Mouse (Mus musculus): Measurements from ENCODE around the gene Msi2.

Gene Msi2

DNA sequence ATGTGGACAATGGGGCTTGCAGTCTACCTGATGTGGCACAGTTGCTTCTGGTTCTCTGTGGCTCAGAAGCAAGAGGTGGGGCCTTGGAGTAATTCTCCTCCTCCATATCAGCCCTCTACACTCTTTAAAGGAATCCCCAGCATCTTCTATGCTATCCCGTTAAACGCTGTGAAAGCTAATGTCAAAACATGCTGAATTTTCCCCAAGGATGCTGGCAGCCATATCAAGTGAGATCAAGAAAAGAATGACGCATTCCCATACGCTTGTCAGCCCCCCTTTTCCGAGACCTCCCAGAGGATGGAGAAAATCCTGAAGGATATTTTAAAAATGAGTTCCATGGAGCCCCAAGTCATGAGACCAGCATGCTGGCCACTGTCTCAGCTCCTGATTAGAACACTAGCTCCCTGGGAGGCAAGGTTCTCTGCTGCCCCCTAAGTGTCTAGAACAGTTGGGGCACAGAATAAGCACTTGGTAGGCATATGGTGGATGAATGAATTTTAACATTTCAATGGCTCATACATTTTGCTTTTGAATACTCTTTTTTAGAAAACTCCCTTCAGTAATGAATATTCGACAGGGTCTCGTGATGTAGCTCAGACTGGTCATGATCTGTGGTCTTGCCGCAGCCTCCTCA is 327.0 kb downstream of the Msi2 start:
- no peak for DNase-seq

GRCm38 (mm10) chr11:88389530-88389929 is 328.8 kb downstream of the Msi2 start:
- no peak for DNase-seq

- DNase-seq = no peak
These were observed 331.4 kb downstream of the Msi2 start for GRCm38 (mm10) chr11:88386916-88387315.

- DNase-seq = no peak
These were observed 335.9 kb downstream of the Msi2 start for GRCm38 (mm10) chr11:88382449-88382848.

- no peak for DNase-seq
These were observed 337.0 kb downstream of the Msi2 start for GRCm38 (mm10) chr11:88381145-88381909.

DNA sequence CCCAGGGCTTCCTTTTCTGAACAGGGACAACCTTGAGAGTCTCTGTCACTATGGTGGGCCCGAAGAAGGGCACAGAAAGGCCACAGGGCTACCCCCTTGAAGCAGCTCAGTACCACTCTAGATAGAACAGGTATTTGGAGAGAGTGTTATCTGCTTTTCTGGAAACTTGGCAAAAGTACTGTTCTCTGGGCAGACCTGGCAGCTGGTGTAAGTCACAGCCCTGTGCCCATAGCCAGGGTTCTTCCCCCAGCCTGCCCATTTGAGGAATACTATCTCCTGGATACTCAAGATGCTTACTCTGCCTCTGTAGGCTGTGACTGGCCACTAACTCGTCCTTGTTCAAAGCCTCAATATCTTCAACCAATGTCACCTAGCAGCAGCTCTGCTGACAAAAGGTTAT is 338.7 kb downstream of the Msi2 start:
- DNase-seq = no peak

DNA sequence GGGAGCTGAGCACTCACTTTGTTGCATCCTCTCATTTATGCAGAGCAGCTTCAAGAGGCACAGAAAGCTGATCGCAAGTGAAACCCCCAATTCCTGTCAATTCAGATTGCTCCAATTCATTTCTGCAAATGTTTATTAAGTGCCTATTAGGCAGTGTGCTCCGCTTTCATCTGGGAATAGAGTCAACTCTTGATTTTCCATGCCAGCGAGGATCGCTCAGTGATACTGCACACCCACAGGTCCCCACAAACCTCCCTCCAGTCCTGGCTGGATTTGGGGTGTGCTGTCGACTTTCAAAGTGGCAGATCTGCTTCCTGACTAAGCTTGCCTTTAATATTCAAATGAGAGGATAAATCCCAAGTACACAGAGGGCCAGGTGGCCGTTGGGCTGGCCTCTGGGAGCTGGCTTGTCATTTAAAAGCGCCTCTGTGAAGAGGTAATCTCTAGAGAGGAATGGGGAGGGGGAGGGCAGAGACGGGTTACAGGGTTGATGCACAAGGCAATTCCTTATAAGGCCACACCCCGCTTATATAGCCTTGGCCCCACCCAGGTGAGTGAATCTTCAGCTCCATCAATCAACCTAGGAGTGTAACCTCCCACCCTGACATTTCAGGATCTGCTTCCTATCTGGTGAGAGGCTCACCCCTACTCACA is 339.5 kb downstream of the Msi2 start:
- no peak for DNase-seq

DNA sequence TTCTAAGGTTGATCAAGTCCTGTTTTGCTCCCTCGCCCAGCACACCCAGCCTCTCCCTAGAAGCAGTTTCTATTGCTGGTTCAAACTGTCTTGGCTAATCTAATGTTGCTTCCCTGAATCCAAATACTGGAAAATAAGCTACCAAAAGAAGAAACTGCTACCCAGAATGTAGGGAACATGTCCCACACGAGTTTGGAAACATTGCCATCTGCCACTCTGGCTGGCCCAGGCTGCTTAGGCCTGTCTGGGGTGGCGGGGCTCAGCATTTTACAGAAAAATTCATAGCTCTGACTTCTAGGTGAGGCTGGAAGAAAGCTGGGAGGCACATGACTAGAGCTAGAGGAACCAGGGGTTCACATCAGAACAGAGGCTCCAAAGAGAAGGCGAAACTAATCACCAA is 345.7 kb downstream of the Msi2 start:
- DNase-seq = no peak

DNA sequence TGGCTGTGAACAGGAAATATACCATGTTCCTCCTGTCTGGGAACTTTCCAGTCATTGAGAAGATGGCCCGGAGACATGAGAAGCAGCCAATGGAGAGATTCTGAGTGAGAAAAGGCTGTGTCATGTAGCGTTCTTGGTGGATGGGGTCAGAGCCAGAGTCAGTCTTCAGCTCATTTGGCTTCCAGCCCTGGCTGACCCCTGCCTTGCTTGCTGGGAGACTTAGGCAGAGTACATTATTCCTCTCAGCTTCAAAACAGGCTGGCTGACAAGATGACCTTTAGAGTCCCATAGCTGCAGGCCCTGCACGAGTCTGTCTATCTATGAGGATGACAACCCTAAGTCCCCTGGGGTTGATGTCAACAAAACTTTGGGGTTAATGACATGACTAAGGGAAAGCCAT is 348.4 kb downstream of the Msi2 start:
- DNase-seq = no peak

GRCm38 (mm10) chr11:88367501-88367900 is 350.8 kb downstream of the Msi2 start:
- no peak for DNase-seq

GRCm38 (mm10) chr11:88365914-88366540 is 352.3 kb downstream of the Msi2 start:
- DNase-seq = no peak

GRCm38 (mm10) chr11:88364231-88364630 is 354.1 kb downstream of the Msi2 start:
- DNase-seq = no peak

DNA sequence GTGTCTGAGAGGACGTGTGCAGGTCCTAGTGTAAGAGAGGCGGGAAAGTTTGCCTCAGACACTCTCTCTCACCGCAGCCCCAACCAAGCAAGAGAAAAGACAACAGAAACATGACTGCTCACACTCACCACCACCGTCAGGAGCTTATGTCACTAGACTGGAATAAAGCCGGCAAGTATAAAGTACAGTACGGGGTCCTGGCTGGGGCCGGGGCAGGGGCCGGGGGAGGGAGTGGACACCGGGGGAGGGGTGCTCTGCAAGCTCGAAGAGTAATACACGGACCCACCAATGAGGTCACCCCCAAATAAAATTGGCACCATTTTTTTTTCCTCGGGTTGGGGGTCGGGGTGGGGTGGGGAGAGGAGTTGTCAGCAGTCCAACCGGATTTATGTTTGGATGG is 354.8 kb downstream of the Msi2 start:
- DNase-seq = no peak

GRCm38 (mm10) chr11:88359736-88360135 is 358.6 kb downstream of the Msi2 start:
- DNase-seq = no peak

- no peak for DNase-seq
These were observed 361.0 kb downstream of the Msi2 start for GRCm38 (mm10) chr11:88357325-88357724.

DNA sequence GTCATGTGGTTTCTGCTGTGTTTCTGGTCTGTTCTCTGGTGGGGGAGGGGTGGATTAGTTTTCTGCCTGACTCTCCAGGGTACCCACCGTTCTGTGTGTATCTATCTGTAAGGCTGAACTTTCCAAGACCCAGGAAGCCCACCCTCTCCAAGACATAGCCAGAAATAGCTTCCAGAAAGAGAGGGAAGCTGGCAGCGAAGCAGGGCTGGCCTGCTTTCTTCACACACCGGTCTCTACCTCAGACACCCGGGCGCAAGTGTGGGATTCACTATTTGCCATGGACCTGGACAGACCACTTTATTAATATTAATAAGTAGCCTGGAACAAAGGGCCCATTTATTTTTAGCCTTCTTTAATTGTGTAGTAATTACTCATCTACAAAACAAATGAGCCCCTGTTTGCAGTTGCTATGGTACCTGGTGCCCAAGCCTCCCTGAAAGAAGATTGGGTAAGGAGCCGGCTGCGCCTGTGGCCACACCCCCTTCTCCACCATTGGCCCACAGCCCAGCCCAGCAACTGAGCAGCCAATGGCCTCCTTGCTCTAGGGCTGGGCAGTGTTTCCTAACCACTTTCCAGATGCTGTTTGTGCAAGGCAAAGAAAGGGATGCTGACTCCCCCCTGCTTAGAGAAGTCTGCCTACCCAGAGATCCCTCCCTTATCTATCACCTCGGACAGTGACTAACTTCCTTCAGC is 361.6 kb downstream of the Msi2 start:
- DNase-seq = peak; percentile 80

GRCm38 (mm10) chr11:88356016-88356415 is 362.3 kb downstream of the Msi2 start:
- no peak for DNase-seq

DNA sequence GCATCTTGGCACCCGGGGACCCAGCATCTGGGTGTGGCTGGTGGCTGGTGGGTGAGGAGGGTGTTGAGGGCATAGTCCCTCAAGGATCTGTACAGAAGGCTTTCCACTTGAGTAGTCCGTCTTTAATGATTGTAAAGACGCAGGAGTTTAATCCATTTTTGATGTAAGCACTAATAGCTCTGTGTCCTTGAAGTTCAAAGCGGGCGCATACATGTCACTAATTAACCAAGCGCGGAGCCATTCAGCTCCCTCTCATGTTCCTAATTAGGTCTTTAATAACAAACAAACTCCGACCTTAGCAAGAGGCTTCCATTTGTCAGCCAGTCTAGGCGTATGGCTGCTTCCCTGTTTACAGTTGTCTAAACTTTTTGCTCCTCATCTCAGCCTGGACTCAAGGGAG is 363.5 kb downstream of the Msi2 start:
- DNase-seq = no peak

GRCm38 (mm10) chr11:88351722-88352473 is 366.4 kb downstream of the Msi2 start:
- no peak for DNase-seq

DNA sequence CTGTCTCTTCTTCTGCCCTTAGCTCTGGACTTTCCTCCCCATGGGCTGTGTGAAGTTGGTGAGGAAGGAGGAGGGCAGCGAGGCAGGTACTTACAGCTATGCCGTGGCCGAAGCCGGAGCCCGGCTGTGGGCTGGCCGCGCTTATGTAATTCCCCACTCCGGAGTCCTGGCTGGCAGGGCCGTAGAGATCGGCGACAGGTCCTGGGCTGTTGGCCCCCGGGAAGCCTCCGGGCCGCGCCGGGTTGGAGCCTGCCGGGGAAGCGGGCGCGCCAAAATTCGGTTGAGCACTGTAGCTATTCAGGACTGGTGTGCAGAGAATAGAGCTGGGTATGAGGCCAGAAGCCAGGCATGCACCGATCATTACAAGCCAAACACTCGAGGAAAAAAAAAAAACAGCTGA is 369.6 kb downstream of the Msi2 start:
- DNase-seq = peak; percentile 32

- no peak for DNase-seq
These were observed 370.3 kb downstream of the Msi2 start for GRCm38 (mm10) chr11:88348056-88348455.

GRCm38 (mm10) chr11:88346066-88346465 is 372.2 kb downstream of the Msi2 start:
- no peak for DNase-seq
